Mouse (Mus musculus) stomach, embryonic 14.5 days (tissue): ENCODE measurements around the gene Pde4b. TPM values are rescaled to one million over a fixed set of nuclear protein-coding genes. Genes with fewer than 3 reads are reported as not detected.

Source experiments
- ATAC-seq: fragments of 200-750 bp; cut with Nextera tagmentation; 2 replicates; pipeline ENCODE4 v1.8.0; 2017; ENCODE audit warnings: low read depth, moderate TSS enrichment; ENCODE audit not compliant: insufficient number of reproducible peaks, insufficient read depth, low FRiP score
- H3K27ac ChIP-seq: fragments of 300-500 bp; sonication (generic); 2 replicates; pipeline ENCODE4 v1.5.1; 2014; ENCODE audit warnings: mild to moderate bottlenecking, low read length, moderate library complexity, mixed read lengths
- H3K27me3 ChIP-seq: fragments of 300-500 bp; sonication (generic); 2 replicates; pipeline ENCODE4 v1.6.1; 2014; ENCODE audit warnings: low read length, control low read depth, mixed read lengths; ENCODE audit not compliant: control insufficient read depth, insufficient read depth
- H3K36me3 ChIP-seq: fragments of 300-500 bp; sonication (generic); 2 replicates; pipeline ENCODE4 v1.6.1; 2014; ENCODE audit warnings: mild to moderate bottlenecking, control low read depth, low read length, moderate library complexity, mixed read lengths; ENCODE audit not compliant: control insufficient read depth, insufficient read depth
- H3K4me1 ChIP-seq: fragments of 300-500 bp; sonication (generic); 2 replicates; pipeline ENCODE4 v1.6.1; 2014; ENCODE audit warnings: low read length, control low read depth, mixed read lengths; ENCODE audit not compliant: control insufficient read depth, insufficient read depth
- H3K4me2 ChIP-seq: fragments of 300-500 bp; sonication (generic); replicated peaks from 2 replicates; pipeline ENCODE4 v1.6.1; 2014; ENCODE audit warnings: low read depth, low read length, control low read depth
- H3K4me3 ChIP-seq: fragments of 300-500 bp; sonication (generic); 2 replicates; pipeline ENCODE4 v1.5.1; 2014; ENCODE audit warnings: low read depth, low read length, control low read depth
- H3K9ac ChIP-seq: fragments of 300-500 bp; sonication (generic); replicated peaks from 2 replicates; pipeline ENCODE4 v1.6.1; 2014; ENCODE audit warnings: low read depth, mild to moderate bottlenecking, control low read depth, low read length, moderate library complexity, mixed read lengths
- H3K9me3 ChIP-seq: fragments of 300-500 bp; sonication (generic); 2 replicates; pipeline ENCODE4 v1.6.1; 2016; ENCODE audit warnings: low read depth, low read length, control low read depth; ENCODE audit not compliant: control insufficient read depth
- WGBS: fragments of 180-500 bp; shearing (Covaris S2); extraction: QIAGEN DNeasy Blood & Tissue Kit; methylation state at CpG from one replicate; pipeline ENCODE4 v1.1.7; 2014; 5-methylcytosine and 5-hydroxymethylcytosine counted together
- polyA plus RNA-seq: library from polyadenylated mRNA; unstranded; fragments of >200 nt; fragmentation: Nextera tagmentation; extraction: Ambion mirVana; gene quantifications from 2 replicates; pipeline ENCODE4 v1.2.1, GENCODE M21; 2014

Pde4b gene
- polyA plus RNA-seq, 1 experiment from 2014 or later: 16.5 TPM

GRCm38 (mm10) chr4:102226700-102227099 is 139.4 kb downstream of the Pde4b start:
- no peak for ATAC-seq
- Histone ChIP-seq H3K27ac (no peak overlapping the region), H3K4me1 (0 out of 2 replicates have a peak, but pooled peaks cover 3% of the 10 kb centered on the region), H3K36me3 (no peaks in the 10 kb centered on the region), H3K27me3 (no peaks in the 10 kb centered on the region), H3K9me3 (no peaks in the 10 kb centered on the region), H3K4me2 (no peak overlapping the region), H3K9ac (no peak overlapping the region), H3K4me3 (no peak overlapping the region)

GRCm38 (mm10) chr4:102228953-102229586 is 141.7 kb downstream of the Pde4b start:
- no peak overlapping the region for H3K27ac ChIP-seq
- H3K27me3 ChIP-seq: no peaks in the 10 kb centered on the region
- WGBS: 45% methylated on average over 7 of the region's 7 CpGs
- H3K9me3 ChIP-seq: no peaks in the 10 kb centered on the region
- no peak overlapping the region for H3K4me2 ChIP-seq
- 0 out of 2 replicates have a peak, but pooled peaks cover 3% of the 10 kb centered on the region for H3K4me1 ChIP-seq
- H3K9ac ChIP-seq: no peak overlapping the region
- H3K4me3 ChIP-seq: no peak overlapping the region
- no peaks in the 10 kb centered on the region for H3K36me3 ChIP-seq
- ATAC-seq: no peak

- Histone ChIP-seq H3K27me3 (no peaks in the 10 kb centered on the region), H3K9me3 (no peaks in the 10 kb centered on the region), H3K9ac (no peak overlapping the region), H3K4me1 (0 out of 2 replicates have a peak, but pooled peaks cover 3% of the 10 kb centered on the region), H3K36me3 (no peaks in the 10 kb centered on the region), H3K4me3 (no peak overlapping the region), H3K27ac (no peak overlapping the region), H3K4me2 (no peak overlapping the region)
- no peak for ATAC-seq
- WGBS: 77% methylated on average over 1 of the region's 1 CpGs
These were observed 143.6 kb downstream of the Pde4b start for GRCm38 (mm10) chr4:102230898-102231297.

- no peak for ATAC-seq
- Histone ChIP-seq H3K27me3 (no peaks in the 10 kb centered on the region), H3K4me2 (no peak overlapping the region), H3K27ac (no peak overlapping the region), H3K4me1 (0 out of 2 replicates have a peak, but pooled peaks cover 3% of the 10 kb centered on the region), H3K9me3 (no peaks in the 10 kb centered on the region), H3K4me3 (no peak overlapping the region), H3K36me3 (no peaks in the 10 kb centered on the region), H3K9ac (no peak overlapping the region)
- 79% methylated on average over 1 of the region's 1 CpGs for WGBS
These were observed 146.3 kb downstream of the Pde4b start for GRCm38 (mm10) chr4:102233633-102234032.

- H3K27ac ChIP-seq: no peak overlapping the region
- no peak overlapping the region for H3K4me2 ChIP-seq
- WGBS: 68% methylated on average over 2 of the region's 2 CpGs
- no peaks in the 10 kb centered on the region for H3K27me3 ChIP-seq
- no peaks in the 10 kb centered on the region for H3K9me3 ChIP-seq
- H3K9ac ChIP-seq: no peak overlapping the region
- peaks cover 2% of the 10 kb centered on the region; the same call in 1 of the 2 replicates for H3K4me1 ChIP-seq
- no peaks in the 10 kb centered on the region for H3K36me3 ChIP-seq
- no peak overlapping the region for H3K4me3 ChIP-seq
- no peak for ATAC-seq
These were observed 147.8 kb downstream of the Pde4b start for GRCm38 (mm10) chr4:102235151-102235550.

GRCm38 (mm10) chr4:102239102-102239501 is 151.8 kb downstream of the Pde4b start:
- no peak overlapping the region for H3K27ac ChIP-seq
- H3K9me3 ChIP-seq: no peaks in the 10 kb centered on the region
- no peak overlapping the region for H3K4me3 ChIP-seq
- H3K4me1 ChIP-seq: peaks cover 3% of the 10 kb centered on the region; the same call in 1 of the 2 replicates
- H3K4me2 ChIP-seq: no peak overlapping the region
- H3K27me3 ChIP-seq: no peaks in the 10 kb centered on the region
- no peak overlapping the region for H3K9ac ChIP-seq
- WGBS: 42% methylated on average over 2 of the region's 2 CpGs
- H3K36me3 ChIP-seq: no peaks in the 10 kb centered on the region
- ATAC-seq: no peak

GRCm38 (mm10) chr4:102239657-102240390 is 152.5 kb downstream of the Pde4b start:
- Histone ChIP-seq H3K9ac (no peak overlapping the region), H3K27ac (peak overlapping the region; percentile 44), H3K27me3 (no peaks in the 10 kb centered on the region), H3K4me1 (peaks cover 3% of the 10 kb centered on the region; the same call in 1 of the 2 replicates), H3K36me3 (no peaks in the 10 kb centered on the region), H3K4me3 (no peak overlapping the region), H3K4me2 (no peak overlapping the region), H3K9me3 (no peaks in the 10 kb centered on the region)
- 62% methylated on average over 12 of the region's 12 CpGs for WGBS
- no peak for ATAC-seq

GRCm38 (mm10) chr4:102240754-102241427 is 153.5 kb downstream of the Pde4b start:
- no peak overlapping the region for H3K4me2 ChIP-seq

More at GRCm38 (mm10) chr4:102240754-102241427, 153.5 kb downstream of the Pde4b start:
- Histone ChIP-seq H3K27ac (no peak overlapping the region), H3K4me1 (peaks cover 3% of the 10 kb centered on the region; the same call in 1 of the 2 replicates), H3K9ac (no peak overlapping the region), H3K36me3 (no peaks in the 10 kb centered on the region), H3K27me3 (no peaks in the 10 kb centered on the region), H3K9me3 (no peaks in the 10 kb centered on the region), H3K4me3 (no peak overlapping the region)
- WGBS: 51% methylated on average over 8 of the region's 8 CpGs
- ATAC-seq: no peak
